Mouse (Mus musculus): Measurements from ENCODE around the gene A230072I06Rik.

A230072I06Rik gene

GRCm38 (mm10) chr8:12278663-12279312 is at the start of gene A230072I06Rik:
Gene A230072I06Rik (plus strand): TSS chr8:12278819.
- DNase-seq (ENCODE audit: low read depth, low spot score): no peak

DNA sequence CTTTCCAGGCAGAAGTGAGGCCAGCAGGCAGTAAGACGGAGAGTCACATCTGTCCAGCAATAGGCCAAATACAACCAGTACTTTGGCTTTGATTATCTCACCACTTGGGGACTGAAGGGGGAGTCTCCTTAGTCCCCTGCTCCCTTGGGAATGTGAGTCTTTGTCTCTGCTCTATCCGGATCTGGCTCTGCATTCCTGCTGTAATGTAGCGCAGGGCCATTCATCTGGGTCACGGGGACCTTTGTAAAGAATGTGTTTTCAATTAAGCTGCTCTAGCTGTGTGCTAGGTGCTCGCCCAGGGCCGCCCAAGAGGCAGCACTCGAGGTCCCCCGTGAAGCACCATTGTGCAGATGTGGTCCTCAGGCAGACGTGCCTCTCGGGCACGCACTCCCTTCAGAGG is 44.6 kb upstream of the A230072I06Rik start:
- no peak for DNase-seq (ENCODE audit: low read depth, low spot score)

GRCm38 (mm10) chr8:12238775-12239174 is 39.8 kb upstream of the A230072I06Rik start:
- no peak for DNase-seq (ENCODE audit: low read depth, low spot score)

GRCm38 (mm10) chr8:12240143-12240542 is 38.5 kb upstream of the A230072I06Rik start:
- DNase-seq (ENCODE audit: low read depth, low spot score): no peak

DNA sequence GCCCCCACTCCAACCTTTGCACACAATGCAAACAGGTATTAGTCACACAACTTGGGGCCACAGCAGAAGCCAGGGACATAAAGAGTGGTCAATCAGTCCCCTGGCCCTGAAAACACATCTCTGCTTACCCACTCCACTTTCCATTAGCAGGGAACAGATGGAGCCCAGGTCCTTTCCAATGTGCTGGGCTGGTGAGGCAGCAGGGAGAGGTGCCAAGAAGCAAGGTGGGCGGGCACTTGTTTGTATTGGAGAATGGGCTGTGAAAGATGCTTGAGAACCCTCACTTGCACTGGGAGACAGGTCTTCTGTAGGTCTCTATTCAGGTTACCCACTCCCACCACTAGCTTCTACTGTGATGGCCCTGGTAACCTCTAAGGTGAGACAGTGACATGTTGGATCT is 34.9 kb upstream of the A230072I06Rik start:
- no peak for DNase-seq (ENCODE audit: low read depth, low spot score)

- no peak for DNase-seq (ENCODE audit: low read depth, low spot score)
Observed at GRCm38 (mm10) chr8:12259890-12260289, 18.7 kb upstream of the A230072I06Rik start.

DNA sequence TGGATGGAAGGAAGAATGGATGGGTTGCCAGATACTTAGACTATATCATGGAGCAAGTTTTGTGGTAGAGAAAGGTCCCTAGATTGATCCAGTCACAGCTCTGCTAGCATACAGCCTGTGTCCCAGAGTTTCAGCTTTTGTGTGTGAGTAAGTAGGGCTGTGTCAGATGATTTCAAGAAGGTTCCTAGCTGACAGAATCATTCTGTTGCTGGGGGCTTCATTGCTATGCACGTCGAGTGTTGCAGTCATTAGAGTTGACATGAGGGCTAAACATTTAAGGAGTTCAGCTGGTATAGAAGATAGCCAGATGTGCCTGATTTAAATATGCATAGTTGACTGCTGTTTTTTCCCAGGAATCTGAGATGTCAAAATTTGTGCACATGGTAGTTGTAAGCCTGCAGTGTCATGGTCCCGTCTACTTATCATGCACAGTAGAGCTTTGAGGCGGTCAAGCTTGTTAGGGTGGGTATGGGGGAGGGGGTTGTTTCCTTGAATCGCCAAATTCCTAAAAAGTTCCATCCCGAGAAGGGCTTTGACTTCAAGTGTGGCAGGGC is 18.1 kb upstream of the A230072I06Rik start:
- no peak for DNase-seq (ENCODE audit: low read depth, low spot score)

DNA sequence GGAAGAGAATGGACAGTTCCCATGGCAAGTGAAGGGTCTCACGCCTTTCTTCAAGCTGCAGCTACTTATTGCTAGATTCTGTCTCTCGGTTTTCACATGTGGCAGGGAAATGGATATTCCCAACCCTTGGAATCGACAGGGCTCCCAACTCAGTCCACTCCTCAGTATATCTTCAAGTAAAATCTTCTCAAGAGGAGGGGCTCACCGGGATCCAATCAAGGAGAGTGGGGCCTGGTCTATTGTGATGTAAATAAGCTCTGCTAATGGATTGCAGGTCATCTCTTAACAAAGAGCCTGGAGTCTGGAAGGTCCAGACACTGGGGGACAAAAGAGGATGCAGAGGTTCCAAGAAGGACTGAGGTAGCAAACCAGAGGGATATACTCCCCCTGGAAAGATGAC is 17.1 kb upstream of the A230072I06Rik start:
- no peak for DNase-seq (ENCODE audit: low read depth, low spot score)

DNA sequence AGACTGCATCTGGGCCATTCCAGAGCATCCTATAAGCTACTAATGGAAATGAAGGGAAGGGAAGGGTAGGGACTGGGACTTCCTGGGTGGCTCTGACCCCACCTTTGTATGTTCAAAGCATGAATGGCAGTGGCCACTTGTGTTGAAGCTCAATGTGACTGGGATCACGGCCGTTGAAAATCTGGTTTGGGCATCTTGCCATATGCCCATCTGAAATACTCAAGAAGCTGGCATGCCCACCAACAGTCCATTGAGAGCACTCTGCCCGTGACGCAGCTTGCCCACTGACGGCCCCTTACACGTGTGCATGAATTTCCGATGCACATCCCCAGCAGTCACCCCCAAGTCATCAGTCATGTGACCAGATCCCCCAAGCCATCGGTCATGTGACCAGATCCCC is 13.6 kb upstream of the A230072I06Rik start:
- DNase-seq (ENCODE audit: low read depth, low spot score): no peak

- no peak for DNase-seq (ENCODE audit: low read depth, low spot score)
Observed at GRCm38 (mm10) chr8:12267863-12268262, 10.8 kb upstream of the A230072I06Rik start.

DNA sequence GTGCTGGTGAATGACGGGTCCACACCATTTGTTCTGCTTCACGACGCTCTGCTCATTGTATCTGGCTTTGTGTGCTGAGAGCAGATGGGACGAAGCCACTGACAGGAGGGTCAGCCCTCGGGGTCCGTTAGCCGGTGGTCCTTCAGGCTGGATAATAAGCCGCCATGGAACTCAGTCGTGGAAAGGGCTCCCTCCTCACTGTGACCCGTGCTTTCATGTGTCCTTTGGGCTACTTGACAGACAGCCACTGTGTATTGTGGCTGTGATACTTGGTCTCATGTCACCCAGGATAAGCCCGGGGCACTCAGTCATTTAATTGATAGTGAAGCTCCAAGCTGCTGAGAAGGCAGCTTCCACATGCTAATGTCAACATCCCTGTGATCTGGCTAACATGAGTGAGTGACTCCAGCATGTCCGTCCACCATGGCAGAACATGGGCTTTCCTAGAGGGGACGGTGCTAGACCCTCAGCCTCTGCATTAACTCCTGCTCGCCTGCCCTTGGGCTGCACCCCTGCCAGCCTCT is 10.3 kb upstream of the A230072I06Rik start:
- peak; percentile 4 for DNase-seq (ENCODE audit: low read depth, low spot score)

DNA sequence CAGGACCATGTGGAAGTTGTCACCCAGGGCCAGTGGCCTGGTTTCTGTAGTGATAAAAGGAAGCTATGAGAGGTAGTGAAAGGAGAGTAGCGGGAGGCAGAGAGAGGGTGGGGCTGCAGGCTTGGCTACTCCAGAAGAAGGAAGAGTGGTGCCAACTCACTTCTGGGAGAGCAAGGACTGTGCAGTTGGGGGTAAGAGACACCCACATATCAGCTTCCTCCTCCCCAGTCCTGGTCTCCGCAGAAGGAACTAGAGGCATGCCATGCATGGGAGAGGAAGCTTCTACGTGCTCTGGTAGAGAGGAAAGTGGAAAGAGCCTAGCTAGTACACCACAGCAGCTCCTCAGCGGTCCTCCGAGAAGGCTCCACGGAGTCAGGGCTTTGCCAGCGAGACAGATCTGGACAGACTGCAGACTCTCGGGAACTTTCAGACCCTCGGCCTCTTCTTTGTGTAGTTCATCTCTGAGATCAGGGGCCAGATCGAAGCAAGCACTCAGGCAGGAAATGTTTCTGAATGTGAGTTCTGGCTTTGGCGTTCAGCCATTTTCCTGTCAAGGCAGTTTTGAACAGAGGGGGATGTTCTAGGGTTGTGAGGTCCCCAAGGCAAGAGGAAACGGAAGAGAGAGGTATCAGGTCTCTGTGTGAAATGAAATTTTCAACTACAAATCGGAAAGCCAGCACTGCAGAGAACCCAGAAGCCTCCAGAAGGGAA is 1.0 kb downstream of the A230072I06Rik start:
- no peak for DNase-seq (ENCODE audit: low read depth, low spot score)

GRCm38 (mm10) chr8:12282128-12282527 is 3.5 kb downstream of the A230072I06Rik start:
- DNase-seq (ENCODE audit: low read depth, low spot score): no peak

DNA sequence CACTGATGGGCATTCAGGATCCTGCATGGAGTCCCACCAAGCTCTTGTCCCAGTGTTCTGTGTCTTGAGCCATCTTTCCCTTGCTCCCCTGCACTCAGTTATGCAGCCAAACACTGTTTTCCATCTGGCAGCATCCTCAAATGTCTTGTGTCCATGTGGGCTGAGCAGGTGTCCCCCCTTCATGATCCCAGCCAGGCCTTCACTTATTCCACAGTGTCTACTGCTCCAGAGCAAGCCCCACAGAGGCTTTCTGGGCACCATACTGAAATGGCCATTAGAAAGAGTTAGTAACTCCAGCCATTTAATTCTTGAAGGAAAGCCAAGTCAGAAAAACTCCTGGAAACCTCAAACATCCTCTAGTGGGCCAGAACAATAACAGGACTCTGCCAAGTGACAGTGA is 11.9 kb downstream of the A230072I06Rik start:
- no peak for DNase-seq (ENCODE audit: low read depth, low spot score)

DNA sequence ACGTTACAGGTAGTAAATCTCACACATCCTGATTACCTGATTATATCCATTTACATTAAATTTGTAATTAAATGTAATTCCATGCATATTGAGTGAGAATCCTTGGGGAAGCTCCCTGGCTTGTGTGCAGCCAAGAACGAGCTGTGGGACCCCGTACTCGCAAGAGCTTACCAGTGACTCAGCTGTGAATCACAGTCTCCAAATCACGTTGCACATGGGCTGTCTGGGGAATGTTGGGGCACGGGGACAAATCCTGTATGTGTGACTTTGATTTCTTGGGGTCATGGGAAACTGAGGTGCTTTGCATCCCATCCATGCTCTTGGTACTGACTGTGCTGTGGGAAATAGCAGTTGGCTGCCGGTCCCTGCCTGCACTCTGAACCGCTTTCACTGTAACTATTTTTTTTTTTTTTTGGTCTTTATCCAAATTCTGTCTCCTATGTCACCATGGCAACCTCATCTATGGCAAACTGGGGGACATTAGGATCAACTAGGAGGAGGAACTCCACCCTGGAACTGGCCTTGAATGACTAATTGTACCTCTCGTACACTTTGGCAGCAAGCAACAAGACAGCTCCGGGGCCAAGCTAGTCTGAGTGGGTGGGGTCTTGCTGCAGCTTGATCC is 19.8 kb downstream of the A230072I06Rik start:
- no peak for DNase-seq (ENCODE audit: low read depth, low spot score)

GRCm38 (mm10) chr8:12301998-12302397 is 23.4 kb downstream of the A230072I06Rik start:
- DNase-seq (ENCODE audit: low read depth, low spot score): no peak

GRCm38 (mm10) chr8:12312975-12313734 is 34.5 kb downstream of the A230072I06Rik start:
- no peak for DNase-seq (ENCODE audit: low read depth, low spot score)

DNA sequence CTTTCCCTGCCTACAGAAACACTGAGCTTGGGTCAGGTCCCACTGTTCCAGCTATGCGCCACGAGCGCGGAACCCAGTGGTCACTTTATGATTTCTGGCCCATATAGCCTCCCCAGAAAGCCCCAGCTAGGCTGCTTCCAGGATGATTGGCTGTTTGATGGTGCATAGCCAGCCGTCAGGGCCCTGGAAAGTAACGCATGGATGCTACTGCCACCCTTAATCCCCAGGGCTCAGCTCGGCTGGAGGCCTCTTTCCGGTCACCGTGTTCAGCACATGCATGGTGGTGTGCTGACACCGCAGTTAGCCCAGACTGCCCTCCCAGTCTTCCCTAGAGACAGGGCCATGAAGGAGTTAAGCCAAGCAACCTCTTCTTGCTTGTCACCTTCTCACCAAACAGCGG is 35.6 kb downstream of the A230072I06Rik start:
- DNase-seq (ENCODE audit: low read depth, low spot score): no peak

- no peak for DNase-seq (ENCODE audit: low read depth, low spot score)
Observed at GRCm38 (mm10) chr8:12315177-12315576, 36.6 kb downstream of the A230072I06Rik start.

DNA sequence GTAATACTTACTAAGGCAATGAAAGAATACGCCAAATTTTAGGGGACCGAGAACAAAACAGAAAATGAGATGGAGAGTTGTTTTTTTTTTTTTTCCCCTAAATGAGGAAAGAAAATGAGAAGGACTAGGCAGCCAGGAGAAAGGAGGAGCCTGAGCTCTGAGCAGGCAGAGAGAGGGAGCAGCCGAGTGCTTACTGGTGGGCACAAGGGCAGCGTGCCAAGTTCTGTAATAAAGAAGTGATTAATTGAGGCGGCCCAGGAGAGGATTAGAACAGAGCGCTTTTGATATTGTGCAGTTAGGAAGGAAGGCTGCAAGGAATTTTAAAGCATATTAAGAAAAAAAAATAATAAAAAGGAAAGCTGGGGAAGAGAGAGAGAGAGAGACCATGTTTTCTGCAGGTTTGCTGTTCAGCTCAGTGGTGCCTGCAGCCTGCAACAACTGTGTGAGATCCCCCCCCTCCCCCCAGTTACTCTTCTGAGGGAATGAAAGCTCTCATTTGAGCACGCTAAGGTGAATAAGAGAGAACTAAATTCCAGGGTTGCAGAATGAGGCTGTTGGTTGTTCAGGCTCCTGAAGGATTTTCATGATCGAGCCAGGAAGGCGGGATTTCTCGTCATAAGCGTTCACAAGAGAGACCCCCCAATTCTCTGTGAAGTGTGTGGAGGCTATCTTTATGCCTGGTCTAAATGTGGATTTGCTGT is 41.3 kb downstream of the A230072I06Rik start:
- DNase-seq (ENCODE audit: low read depth, low spot score): no peak

- DNase-seq (ENCODE audit: low read depth, low spot score): no peak
Observed at GRCm38 (mm10) chr8:12322071-12322470, 43.5 kb downstream of the A230072I06Rik start.

Data from retina, postnatal 7 days (tissue).